Mouse (Mus musculus) myocyte (in vitro differentiated cells): ENCODE measurements around the gene Slc38a5.

Source experiments
- CEBPB ChIP-seq: IDR thresholded peaks from 2 replicates; pipeline ENCODE4 v1.6.1; 2011; ENCODE audit warnings: mild to moderate bottlenecking, moderate library complexity; ENCODE audit not compliant: poor library complexity, insufficient read depth, severe bottlenecking
- E2F4 ChIP-seq: IDR thresholded peaks from one replicate; pipeline ENCODE4 v1.6.1; 2011; ENCODE audit warnings: mild to moderate bottlenecking, control low read depth, moderate library complexity; ENCODE audit not compliant: insufficient read depth
- MAX ChIP-seq: IDR thresholded peaks from one replicate; pipeline ENCODE4 v1.6.1; 2011; ENCODE audit warnings: low read depth, mild to moderate bottlenecking, control low read depth
- MYOD1 ChIP-seq, 3 experiments: IDR thresholded peaks; one replicate each; pipeline ENCODE4 v1.6.1; 2011; ENCODE audit warnings: control low read depth in 2 of 3, low read depth in 2 of 3, mild to moderate bottlenecking in 2 of 3, moderate library complexity in 1 of 3; ENCODE audit not compliant: insufficient read length in 2 of 3, control insufficient read depth in 1 of 3
- MYOG ChIP-seq, 3 experiments: IDR thresholded peaks; one replicate each; pipeline ENCODE4 v1.6.1; 2011; ENCODE audit warnings: control low read depth in 2 of 3, low read depth in 2 of 3, mild to moderate bottlenecking in 2 of 3; ENCODE audit not compliant: insufficient read length in 2 of 3, control insufficient read depth in 1 of 3, insufficient read depth in 1 of 3
- POLR2A ChIP-seq: IDR thresholded peaks from one replicate; pipeline ENCODE4 v1.6.1; 2011; ENCODE audit warnings: low read depth, mild to moderate bottlenecking, control low read depth, moderate library complexity; ENCODE audit not compliant: insufficient read length
- POLR2AphosphoS2 ChIP-seq: IDR thresholded peaks from one replicate; pipeline ENCODE4 v1.6.1; 2011; ENCODE audit warnings: low read depth, control low read depth; ENCODE audit not compliant: insufficient read length
- REST ChIP-seq: IDR thresholded peaks from one replicate; pipeline ENCODE4 v1.6.1; 2011; ENCODE audit warnings: mild to moderate bottlenecking, control low read depth, moderate library complexity; ENCODE audit not compliant: insufficient read depth, insufficient read length
- SRF ChIP-seq: IDR thresholded peaks from one replicate; pipeline ENCODE4 v1.6.1; 2011; ENCODE audit warnings: low read depth; ENCODE audit not compliant: control insufficient read depth, insufficient read length
- TCF12 ChIP-seq: IDR thresholded peaks from one replicate; pipeline ENCODE4 v1.6.1; 2011; ENCODE audit warnings: mild to moderate bottlenecking, control low read depth; ENCODE audit not compliant: poor library complexity, insufficient read depth, severe bottlenecking
- TCF3 ChIP-seq: IDR thresholded peaks from one replicate; pipeline ENCODE4 v1.6.1; 2011; ENCODE audit warnings: low read depth, control low read depth; ENCODE audit not compliant: insufficient read length
- USF1 ChIP-seq: IDR thresholded peaks from one replicate; pipeline ENCODE4 v1.6.1; 2011; ENCODE audit warnings: low read depth, mild to moderate bottlenecking, control low read depth, moderate library complexity

DNA sequence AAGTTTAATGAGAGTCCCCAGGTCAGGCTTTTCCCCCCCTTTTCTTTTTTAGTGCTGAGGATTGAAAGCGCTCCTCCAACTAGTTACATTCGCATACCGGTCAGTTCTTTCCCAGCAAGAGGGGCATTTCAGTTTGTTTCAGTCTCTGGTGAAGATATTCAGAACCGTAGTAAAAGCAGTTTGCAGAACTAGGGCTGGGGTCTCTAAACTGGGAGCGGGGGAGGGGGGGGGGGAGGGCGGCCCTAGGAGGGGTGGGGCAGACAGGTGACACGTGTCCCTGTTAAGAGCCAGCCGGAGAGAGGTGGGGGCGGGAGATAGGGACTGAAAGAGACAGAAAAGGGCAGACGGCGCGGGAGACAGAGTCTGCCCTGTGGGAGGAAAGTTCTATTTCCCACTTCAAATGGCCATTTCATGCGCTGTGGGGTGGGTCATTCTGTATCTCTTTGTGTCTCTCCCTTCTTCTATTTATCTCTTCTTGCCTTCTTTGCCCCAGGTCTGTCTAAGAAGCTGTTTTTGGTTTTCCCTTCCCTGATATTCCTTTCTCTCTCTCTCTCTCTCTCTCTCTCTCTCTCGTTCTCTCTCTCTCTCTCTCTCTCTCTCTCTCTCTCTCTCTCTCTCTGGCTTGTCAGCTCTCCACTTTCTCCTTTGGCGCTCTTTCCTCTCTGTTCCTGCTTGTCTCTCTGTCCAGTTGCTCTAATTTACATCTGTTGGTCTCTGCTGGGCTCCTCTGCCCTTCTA, at the start of gene Slc38a5:
- TF ChIP-seq POLR2A = no peak
- no peak for TF ChIP-seq USF1
- no peak for TF ChIP-seq E2F4
- no peak for TF ChIP-seq POLR2AphosphoS2
- TF ChIP-seq REST = no peak
- TF ChIP-seq MYOD1 (IDR thresholded peaks at IDR 0.05; ENCODE audit: control insufficient read depth in 1 of 3, insufficient read length in 2 of 3, low read depth in 2 of 3) = no peak
- TF ChIP-seq TCF12 = no peak
- TF ChIP-seq MAX = no peak
- no peak for TF ChIP-seq MYOG (IDR thresholded peaks at IDR 0.05; ENCODE audit: control insufficient read depth in 1 of 3, insufficient read depth in 1 of 3, insufficient read length in 2 of 3, low read depth in 2 of 3)
- no peak for TF ChIP-seq CEBPB
- no peak for TF ChIP-seq SRF
- no peak for TF ChIP-seq TCF3
